Mouse (Mus musculus): ENCODE data around the gene Hes5. TPM values are rescaled to one million over a fixed set of nuclear protein-coding genes. Genes with fewer than 3 reads are reported as not detected.

Hes5 gene
- polyA plus RNA-seq, 1 experiment from 2014 or later, result 119 TPM

GRCm38 (mm10) chr4:154960021-154960689 is 568 bp upstream of the Hes5 start:
- Histone ChIP-seq H3K36me3 (no peaks in the 10 kb centered on the region), H3K4me3 (peak overlapping the region; percentile 86), H3K4me2 (peak overlapping the region; percentile 90), H3K4me1 (replicated peaks) (peaks cover 78% of the 10 kb centered on the region), H3K9me3 (no peaks in the 10 kb centered on the region), H3K27me3 (peaks cover 23% of the 10 kb centered on the region), H3K27ac (replicated peaks) (peak overlapping the region; percentile 97), H3K9ac (peak overlapping the region; percentile 92)
- WGBS, result 10% methylated on average over 20 of the region's 20 CpGs
- ATAC-seq (ENCODE audit: low read depth), result peak; percentile 47

- peak overlapping the region; percentile 86 for H3K4me3 ChIP-seq
- peak overlapping the region; percentile 92 for H3K9ac ChIP-seq
- peaks cover 23% of the 10 kb centered on the region for H3K27me3 ChIP-seq
- peak overlapping the region; percentile 97 for H3K27ac ChIP-seq (replicated peaks)
- WGBS, result under 1% methylated on average over 47 of the region's 47 CpGs
- no peak for ATAC-seq (ENCODE audit: low read depth)
- no peaks in the 10 kb centered on the region for H3K36me3 ChIP-seq
- no peaks in the 10 kb centered on the region for H3K9me3 ChIP-seq
- H3K4me2 ChIP-seq, result peak overlapping the region; percentile 90
- H3K4me1 ChIP-seq (replicated peaks), result peaks cover 89% of the 10 kb centered on the region
Measured at GRCm38 (mm10) chr4:154961226-154961738, 559 bp downstream of the Hes5 start.

DNA sequence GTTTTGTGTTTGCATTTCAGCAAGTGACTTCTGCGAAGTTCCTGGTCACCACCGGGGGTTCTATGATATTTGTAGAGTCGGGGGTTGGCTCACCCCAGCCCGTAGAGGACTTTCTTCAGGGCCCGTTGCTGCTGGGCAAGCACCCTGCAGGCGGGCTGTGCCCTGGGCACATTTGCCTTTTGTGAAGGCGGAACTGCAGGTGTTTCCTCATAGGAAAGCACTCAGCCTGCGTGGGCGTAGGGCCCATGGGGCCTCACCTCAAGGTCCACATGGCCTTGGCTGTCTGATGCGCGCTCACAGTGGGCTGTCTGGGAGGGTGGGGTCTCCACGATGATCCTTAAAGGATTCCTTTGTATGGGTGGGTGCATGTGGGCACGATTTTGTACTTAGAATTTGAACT is 1.2 kb downstream of the Hes5 start:
- H3K4me1 ChIP-seq (replicated peaks), result peaks cover 92% of the 10 kb centered on the region
- WGBS, result 1% methylated on average over 13 of the region's 13 CpGs
- peak overlapping the region; percentile 86 for H3K4me3 ChIP-seq
- H3K9me3 ChIP-seq, result no peaks in the 10 kb centered on the region
- peak overlapping the region; percentile 90 for H3K4me2 ChIP-seq
- peaks cover 19% of the 10 kb centered on the region for H3K27me3 ChIP-seq
- no peaks in the 10 kb centered on the region for H3K36me3 ChIP-seq
- peak overlapping the region; percentile 97 for H3K27ac ChIP-seq (replicated peaks)
- no peak for ATAC-seq (ENCODE audit: low read depth)
- H3K9ac ChIP-seq, result peak overlapping the region; percentile 92

DNA sequence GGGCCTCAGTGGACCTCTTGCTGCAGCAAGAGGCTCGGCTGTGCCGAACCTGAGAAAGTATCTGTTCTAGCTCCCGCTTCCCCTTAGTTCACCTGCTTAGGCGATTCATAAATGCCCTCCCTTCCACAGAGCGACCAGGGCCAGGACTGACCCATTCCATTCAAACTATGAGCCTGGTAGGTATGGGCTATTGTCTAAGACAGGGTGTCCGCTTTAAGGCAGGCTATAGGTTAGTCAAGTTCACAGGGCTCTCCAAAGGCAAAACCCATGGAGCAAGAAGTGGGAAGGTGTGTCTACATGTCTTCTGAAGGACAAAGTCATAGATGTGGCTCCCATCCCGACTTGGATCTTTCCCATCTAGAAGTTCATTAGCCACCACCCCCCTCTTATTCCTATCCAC is 2.0 kb downstream of the Hes5 start:
- 30% methylated on average over 7 of the region's 7 CpGs for WGBS
- peak overlapping the region; percentile 86 for H3K4me3 ChIP-seq
- no peaks in the 10 kb centered on the region for H3K36me3 ChIP-seq
- H3K4me1 ChIP-seq (replicated peaks), result peaks cover 84% of the 10 kb centered on the region
- H3K27ac ChIP-seq (replicated peaks), result peak overlapping the region; percentile 97
- H3K4me2 ChIP-seq, result peak overlapping the region; percentile 90
- peaks cover 16% of the 10 kb centered on the region for H3K27me3 ChIP-seq
- H3K9ac ChIP-seq, result peak overlapping the region; percentile 92
- no peak for ATAC-seq (ENCODE audit: low read depth)
- H3K9me3 ChIP-seq, result no peaks in the 10 kb centered on the region

- Histone ChIP-seq H3K9ac (peak overlapping the region; percentile 92), H3K4me1 (replicated peaks) (peaks cover 78% of the 10 kb centered on the region), H3K27me3 (peaks cover 16% of the 10 kb centered on the region), H3K4me3 (peak overlapping the region; percentile 86), H3K36me3 (no peaks in the 10 kb centered on the region), H3K4me2 (peak overlapping the region; percentile 90), H3K27ac (replicated peaks) (peak overlapping the region; percentile 97), H3K9me3 (no peaks in the 10 kb centered on the region)
- ATAC-seq (ENCODE audit: low read depth), result no peak
- WGBS, result 11% methylated on average over 11 of the region's 11 CpGs
Measured at GRCm38 (mm10) chr4:154963190-154963836, 2.6 kb downstream of the Hes5 start.

DNA sequence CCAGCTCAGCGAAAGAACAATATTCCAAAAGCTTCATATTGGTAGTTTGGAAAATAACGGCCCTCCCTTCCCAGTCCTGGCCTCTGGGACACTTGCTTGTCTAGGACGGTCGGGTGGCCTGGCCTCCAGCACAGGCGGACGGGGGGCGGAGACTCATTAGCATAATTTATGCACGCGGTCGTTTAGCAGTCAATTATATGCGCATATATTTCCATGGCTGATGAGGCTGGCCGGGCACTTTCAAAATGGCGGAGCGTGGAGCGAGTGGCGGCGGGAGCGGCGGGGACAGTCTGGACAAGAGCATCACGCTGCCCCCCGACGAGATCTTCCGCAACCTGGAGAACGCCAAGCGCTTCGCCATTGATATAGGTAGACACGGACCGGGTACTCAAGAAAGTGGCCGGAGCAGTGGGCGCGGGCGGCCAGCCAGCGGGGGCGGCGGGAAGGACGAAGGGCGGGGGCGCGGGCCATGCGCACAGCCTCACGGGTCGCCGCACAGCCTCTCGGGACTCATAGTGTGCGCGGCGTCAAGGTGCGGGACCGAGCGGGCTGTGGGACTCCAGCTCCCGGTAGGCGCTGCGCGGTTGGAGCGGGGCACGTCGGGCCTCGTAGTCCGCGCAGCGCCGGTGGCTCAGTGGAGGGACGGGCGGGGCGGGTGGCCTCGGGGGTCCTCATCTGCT is 3.3 kb downstream of the Hes5 start, which contains the start of gene Pank4:
TSS of gene Pank4 (plus strand) at position 223 of the 680 bp plus-strand sequence.
- Histone ChIP-seq H3K4me1 (replicated peaks) (peaks cover 70% of the 10 kb centered on the region), H3K4me2 (peak within 1 kb of the TSS; percentile 90), H3K27ac (replicated peaks) (peak within 1 kb of the TSS; percentile 97), H3K9me3 (no peaks in the 10 kb centered on the region), H3K9ac (peak within 1 kb of the TSS; percentile 92), H3K4me3 (peak within 1 kb of the TSS; percentile 86), H3K27me3 (peaks cover 9% of the 10 kb centered on the region), H3K36me3 (peaks cover 2% of the 10 kb centered on the region)
- ATAC-seq (ENCODE audit: low read depth), result peak; percentile 91
- under 1% methylated on average over 64 of the region's 66 CpGs for WGBS

GRCm38 (mm10) chr4:154964581-154965235 is 4.0 kb downstream of the Hes5 start:
- peak; percentile 5 for ATAC-seq (ENCODE audit: low read depth)
- WGBS, result under 1% methylated on average over 36 of the region's 36 CpGs
- Histone ChIP-seq H3K27ac (replicated peaks) (peak overlapping the region; percentile 97), H3K9me3 (no peaks in the 10 kb centered on the region), H3K4me2 (peak overlapping the region; percentile 90), H3K4me1 (replicated peaks) (peaks cover 64% of the 10 kb centered on the region), H3K36me3 (peaks cover 9% of the 10 kb centered on the region), H3K4me3 (peak overlapping the region; percentile 86), H3K27me3 (peaks cover 3% of the 10 kb centered on the region), H3K9ac (peak overlapping the region; percentile 92)

- WGBS, result 63% methylated on average over 3 of the region's 3 CpGs
- Histone ChIP-seq H3K27ac (replicated peaks) (no peak overlapping the region), H3K9ac (peak overlapping the region; percentile 92), H3K4me1 (replicated peaks) (peaks cover 52% of the 10 kb centered on the region), H3K27me3 (no peaks in the 10 kb centered on the region), H3K4me2 (peak overlapping the region; percentile 90), H3K9me3 (no peaks in the 10 kb centered on the region), H3K36me3 (peaks cover 20% of the 10 kb centered on the region), H3K4me3 (peak overlapping the region; percentile 86)
- no peak for ATAC-seq (ENCODE audit: low read depth)
Measured at GRCm38 (mm10) chr4:154965856-154966255, 5.1 kb downstream of the Hes5 start.

- Histone ChIP-seq H3K4me2 (no peak overlapping the region), H3K4me1 (replicated peaks) (peaks cover 39% of the 10 kb centered on the region), H3K27ac (replicated peaks) (no peak overlapping the region), H3K27me3 (no peaks in the 10 kb centered on the region), H3K4me3 (no peak overlapping the region), H3K9me3 (no peaks in the 10 kb centered on the region), H3K9ac (no peak overlapping the region), H3K36me3 (peaks cover 34% of the 10 kb centered on the region)
- no peak for ATAC-seq (ENCODE audit: low read depth)
- 57% methylated on average over 5 of the region's 5 CpGs for WGBS
Measured at GRCm38 (mm10) chr4:154967173-154967572, 6.5 kb downstream of the Hes5 start.

DNA sequence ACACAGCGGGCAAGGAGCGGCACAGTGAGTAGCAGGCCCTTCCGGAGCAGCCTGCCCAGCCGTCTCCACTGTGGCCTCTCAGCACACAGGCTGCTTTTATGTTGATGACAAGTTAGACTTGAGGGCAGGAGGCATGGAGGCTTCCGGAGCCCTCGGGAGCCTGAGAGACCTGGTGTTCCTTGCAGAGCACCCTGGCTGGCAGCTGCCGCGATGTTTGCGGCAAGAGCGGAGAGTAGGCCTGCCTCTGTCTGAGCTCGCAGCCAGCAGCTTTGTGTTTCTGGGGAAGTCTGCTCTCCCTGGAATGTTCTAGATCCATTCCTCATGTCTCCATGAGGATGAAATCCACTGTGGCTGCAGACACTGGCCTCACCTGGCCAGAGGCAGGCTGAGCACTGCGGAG is 11.8 kb downstream of the Hes5 start:
- ATAC-seq (ENCODE audit: low read depth), result no peak
- H3K36me3 ChIP-seq, result peaks cover 87% of the 10 kb centered on the region

DNA sequence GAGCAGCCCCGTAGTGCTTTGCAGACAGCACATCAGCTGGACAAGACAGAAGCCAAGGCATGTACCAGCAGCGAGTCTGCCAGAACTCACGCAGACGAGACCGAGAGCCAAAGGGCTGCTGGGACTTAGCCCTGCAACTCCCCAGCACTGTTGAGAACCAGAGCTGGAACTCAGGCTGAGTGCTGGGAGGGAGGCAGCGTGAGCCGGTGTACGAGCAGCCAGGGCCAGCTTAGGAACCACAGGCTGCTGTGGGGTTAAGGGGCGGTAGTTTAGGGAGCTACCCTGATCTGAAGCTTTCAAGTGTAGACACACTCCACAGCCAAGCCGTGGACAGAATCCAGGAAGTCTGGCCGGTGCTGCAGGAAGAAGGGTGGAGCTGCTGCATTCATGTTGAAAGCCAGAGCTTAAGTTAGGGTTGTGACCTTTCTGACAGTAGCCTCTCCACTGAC is 13.5 kb downstream of the Hes5 start:
- Histone ChIP-seq H3K9me3 (no peaks in the 10 kb centered on the region), H3K9ac (no peak overlapping the region), H3K4me1 (replicated peaks) (no peaks in the 10 kb centered on the region)

More for the DNA sequence above, 11.8 kb downstream of the Hes5 start:
- Histone ChIP-seq H3K9me3 (no peaks in the 10 kb centered on the region), H3K4me1 (replicated peaks) (no peaks in the 10 kb centered on the region), H3K9ac (no peak overlapping the region), H3K27me3 (no peaks in the 10 kb centered on the region), H3K4me2 (no peak overlapping the region), H3K27ac (replicated peaks) (no peak overlapping the region), H3K4me3 (no peak overlapping the region)
- 97% methylated on average over 12 of the region's 12 CpGs for WGBS

More for the DNA sequence above, 13.5 kb downstream of the Hes5 start:
- no peak for ATAC-seq (ENCODE audit: low read depth)
- Histone ChIP-seq H3K36me3 (peaks cover 100% of the 10 kb centered on the region), H3K27ac (replicated peaks) (no peak overlapping the region), H3K27me3 (no peaks in the 10 kb centered on the region), H3K4me2 (no peak overlapping the region), H3K4me3 (no peak overlapping the region)
- WGBS, result 91% methylated on average over 11 of the region's 11 CpGs

All from neural tube, embryonic 13.5 days (tissue).